Mouse (Mus musculus): ENCODE measurements around the gene Osbpl6.

Gene Osbpl6

DNA sequence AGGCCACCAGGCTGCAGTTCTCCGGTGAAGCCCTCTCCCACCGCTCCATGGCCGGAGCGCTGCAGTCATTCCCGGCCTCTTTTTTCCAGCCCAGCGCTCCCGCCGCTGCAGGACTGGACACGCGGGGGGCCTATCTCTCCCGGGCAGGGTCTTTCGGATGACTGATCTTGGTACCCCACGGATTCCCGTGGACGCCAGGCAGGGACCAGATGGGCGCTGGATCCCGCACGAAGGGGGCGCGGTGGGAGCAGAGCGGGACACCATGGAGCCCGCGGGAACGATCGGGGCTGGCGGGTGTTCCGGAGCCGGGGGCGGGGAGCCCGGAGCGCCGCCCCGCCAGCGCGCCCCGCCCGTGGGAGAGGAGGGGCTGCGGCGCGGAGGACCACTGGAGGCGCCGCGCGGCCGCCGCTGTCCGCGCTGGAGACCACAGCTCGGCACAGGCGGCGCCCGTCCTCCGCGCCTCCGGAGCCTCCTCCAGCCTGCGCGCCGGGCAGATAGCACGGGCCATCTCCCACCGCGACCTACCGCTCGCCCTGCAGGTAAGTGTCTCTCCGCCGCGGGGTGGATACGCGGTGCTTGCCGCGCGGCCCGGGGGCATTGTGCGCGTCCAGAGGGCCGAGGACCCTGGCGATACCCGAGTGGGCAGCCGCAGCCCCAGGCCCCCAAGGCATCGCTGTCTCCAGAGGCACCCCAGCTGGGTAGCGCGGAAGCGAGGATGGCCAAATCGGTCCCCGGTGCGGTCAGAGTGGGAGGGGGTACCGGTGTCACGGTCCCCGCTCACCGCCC, at the start of gene Osbpl6:
Gene Osbpl6, plus strand, starts transcription at position 358 of the 786 bp plus-strand sequence.
- DNase-seq, result peak; percentile 96

DNA sequence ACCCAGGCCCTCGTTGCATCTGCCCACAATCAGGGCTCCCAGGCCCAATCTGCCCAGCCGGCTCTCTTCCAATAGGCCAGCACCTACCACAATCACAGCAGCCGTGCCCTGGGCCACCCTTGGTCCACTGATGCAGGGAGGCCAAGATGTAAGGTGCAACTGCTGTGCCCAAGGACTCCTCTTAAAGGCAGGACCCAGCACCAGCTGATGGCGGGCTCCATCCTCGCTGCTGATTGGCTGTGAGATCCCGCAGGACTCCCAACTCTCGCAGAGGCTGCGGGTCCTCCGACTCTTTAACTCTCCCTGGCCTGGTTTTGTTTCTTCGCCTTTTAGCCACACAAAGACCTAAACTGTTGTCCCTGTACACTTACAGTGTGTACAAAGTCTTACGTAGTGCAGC, 46.1 kb upstream of the Osbpl6 start, which contains the start of gene Cyct:
Gene Cyct, minus strand, starts transcription at position 225 of the 400 bp plus-strand sequence.
- no peak for DNase-seq

DNA sequence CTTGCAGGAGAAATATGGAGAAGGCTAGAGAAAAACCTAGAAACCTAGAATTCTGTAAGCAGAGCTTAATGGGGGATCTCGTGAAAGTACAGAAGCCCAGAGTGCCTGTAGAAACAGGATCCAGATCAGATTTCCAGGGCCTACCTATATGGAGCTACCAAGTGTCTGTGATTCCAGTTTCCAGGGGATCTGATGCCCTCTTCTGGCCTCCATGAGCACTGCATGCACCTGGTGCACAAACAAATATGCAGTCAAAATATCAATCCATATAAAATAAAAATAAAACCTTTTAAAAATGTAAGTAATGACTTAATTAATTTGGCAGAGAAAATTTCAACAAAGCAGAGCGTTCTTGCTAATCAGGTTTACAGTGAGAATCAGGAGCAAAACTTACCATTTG, 44.2 kb upstream of the Osbpl6 start:
- DNase-seq, result peak; percentile 39

DNA sequence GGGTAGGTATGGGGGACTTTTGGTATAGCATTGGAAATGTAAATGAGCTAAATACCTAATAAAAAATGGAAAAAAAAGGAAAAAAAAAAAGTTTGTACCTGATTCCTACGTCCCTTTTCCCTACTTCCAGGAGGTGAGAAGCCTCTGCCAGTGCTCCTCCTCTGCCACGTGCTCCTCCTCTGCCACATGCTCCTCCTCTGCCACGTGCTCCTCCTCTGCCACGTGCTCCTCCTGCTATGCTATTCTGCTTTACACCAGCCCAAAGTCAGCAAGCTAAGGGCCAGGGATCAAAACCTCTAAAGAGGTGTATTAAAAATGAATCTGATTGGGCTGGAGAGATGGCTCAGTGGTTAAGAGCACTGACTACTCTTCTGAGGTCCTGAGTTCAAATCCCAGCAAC, 40.5 kb upstream of the Osbpl6 start:
- peak; percentile 68 for DNase-seq

DNA sequence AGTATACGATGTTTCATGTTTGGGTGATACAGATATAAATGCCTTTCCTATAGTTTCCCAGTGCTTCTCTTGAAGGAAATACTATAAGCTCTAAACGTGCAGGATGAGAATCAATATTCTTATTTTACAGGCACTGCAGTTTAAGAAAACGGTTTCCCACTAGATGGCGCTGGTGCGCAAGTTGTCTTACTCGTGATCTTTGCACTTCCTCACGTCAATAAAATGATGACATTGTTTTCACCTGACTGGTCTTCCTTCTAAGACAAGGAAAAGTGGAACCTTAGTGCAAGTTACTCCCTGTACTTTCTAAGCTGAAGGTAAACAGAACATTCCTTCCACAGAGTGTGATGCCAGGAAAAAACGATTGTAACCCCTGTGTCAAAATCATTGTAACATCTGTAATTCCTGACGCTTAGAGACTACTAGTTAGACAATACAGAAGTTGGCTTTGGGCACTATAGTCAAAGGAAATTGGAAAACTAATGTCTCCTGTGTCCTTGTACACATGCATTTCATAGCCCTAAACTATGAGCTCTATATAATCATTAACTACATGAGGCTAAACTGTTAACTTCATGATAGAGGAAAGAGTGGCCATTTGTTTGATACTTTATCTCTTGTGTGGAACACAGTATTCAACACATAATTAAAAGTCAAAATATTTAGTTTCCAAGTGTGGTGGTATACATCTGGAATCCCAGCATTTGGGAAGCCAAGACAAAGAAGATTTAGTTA, 39.0 kb upstream of the Osbpl6 start:
- peak; percentile 88 for DNase-seq

DNA sequence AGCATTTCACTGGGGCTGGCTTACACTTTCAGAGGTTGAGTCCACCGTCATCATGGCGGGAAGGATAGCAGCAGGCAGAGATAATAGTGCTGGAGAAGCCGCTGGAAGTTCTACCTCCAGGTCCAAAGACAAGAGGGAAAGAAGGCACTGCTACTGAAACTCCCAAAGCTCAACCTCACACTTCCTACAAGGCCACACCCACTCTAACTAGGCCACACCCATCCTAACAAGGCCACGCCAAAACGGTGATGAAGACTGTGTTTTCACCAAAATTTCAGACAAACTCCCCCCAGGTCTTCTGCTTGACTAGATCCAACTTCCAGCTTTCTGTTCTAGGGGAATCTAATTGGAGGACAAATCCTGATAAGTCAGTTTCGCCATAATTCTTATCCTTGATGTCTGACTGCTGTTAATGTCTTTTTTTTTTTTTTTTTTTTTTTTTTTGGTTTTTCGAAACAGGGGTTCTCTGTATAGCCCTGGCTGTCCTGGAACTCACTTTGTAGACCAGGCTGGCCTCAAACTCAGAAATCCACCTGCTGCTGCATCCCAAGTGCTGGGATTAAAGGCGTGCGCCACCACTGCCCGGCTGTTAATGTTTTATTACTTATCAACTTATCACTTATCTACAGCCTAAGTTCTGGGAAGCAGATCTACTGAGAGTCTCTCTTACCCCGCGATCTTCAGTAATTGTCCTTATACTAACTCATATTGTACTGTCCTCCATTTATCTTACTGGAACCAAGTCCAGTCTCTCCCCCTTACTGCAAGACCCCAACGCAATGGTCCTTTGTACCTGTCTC, 37.2 kb upstream of the Osbpl6 start:
- DNase-seq, result peak; percentile 82

DNA sequence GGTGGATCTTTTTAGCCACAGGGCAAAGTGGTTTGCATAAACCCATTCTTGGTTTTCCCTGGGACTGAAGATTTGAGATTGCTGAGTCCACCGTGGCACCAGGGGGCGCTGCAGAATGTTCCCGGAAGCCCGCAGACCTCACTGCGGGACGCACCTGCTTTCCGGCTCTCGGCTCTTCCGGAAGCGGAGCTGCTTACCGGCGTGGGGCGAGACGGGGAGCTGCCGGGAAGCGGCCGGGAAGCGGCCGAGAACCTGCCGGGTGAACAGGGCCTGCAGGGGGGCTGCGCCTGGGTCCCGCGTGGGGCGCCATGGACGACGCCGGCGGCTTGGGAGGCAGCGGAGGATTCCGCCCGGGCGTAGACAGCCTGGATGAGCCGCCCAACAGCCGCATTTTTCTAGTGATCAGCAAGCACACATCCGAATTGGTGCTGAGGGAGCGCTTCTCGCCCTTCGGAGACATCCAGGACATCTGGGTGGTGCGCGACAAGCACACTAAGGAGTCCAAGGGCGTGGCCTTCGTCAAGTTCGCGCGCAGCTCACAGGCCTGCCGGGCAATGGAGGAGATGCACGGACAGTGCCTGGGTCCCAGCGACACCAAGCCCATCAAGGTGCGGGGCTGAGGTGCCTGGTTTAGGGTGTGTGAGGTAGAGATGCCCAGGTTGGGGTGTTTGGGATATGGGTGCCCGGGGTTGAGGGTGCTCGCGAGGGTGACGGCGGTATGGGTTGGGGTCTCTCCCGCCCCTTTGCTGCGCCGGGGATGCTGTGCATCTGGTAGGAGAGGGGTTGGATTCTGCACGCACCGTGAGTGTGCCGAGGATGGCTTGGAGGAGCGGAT, 36.3 kb upstream of the Osbpl6 start, which contains the start of gene Rbm45:
Gene Rbm45, plus strand, starts transcription at position 164 of the 835 bp plus-strand sequence.
- DNase-seq, result peak; percentile 97

DNA sequence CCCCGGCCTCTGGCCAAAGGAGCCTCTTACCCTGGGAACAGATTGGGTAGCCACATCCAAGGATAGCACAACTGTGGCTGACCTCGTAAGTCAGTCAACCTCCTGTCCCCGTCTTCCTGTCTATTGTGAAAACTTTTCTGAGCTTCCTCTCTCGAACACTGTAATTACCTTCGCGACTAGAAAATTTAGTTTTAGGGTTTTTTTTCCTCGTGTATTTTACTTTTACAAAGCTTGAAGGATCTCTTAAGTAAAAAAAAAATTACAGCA, 35.7 kb upstream of the Osbpl6 start:
- no peak for DNase-seq

DNA sequence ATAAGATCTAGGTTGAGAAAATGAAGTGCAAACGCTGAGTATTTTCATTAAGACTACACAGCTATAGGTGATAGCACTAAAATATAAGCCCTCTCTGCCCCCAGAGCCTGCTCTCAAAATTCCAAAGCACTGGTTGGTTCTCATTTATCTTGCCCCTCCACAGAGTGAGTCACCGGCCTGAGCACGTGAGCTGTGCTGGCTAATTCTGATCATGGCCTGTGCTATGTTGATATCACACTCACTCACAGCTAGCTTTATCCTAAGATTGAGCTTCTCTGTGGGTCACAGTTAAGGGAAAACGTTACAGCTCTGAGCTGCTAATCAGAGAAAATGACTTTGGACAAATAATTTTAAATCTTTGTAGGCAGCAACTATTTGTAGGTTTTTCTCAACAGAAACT, 34.1 kb upstream of the Osbpl6 start:
- peak; percentile 91 for DNase-seq

DNA sequence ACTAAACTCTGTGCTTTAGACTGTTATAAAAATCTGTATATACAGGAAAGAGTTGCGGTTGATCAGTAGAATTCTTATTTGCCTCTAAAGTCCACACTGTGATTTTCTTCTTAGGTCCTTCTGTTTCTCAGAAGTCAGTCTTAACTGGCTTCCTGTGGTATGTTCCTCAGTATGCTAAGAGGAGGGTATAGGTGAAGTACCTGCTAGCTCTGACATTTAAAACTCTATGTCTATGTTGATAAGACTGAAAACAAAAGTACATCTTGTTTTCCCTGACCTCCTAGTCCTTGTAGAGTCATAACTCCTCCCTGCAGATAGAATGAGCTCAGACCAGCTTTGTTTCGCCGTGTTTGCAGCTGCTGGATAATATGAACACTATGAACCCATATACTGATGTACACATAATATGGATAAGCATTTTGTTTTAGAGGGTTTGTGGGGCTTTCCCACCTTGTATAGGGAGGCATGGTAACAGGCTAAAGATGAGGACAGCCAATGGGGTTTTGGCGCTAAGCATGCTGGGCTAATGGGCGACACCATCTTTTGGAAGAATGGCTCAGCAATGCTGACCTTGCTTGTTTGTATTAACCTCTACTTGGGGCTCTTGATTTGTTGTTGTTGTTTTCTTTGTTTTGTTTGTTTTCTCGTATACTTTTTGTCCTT, 31.6 kb upstream of the Osbpl6 start:
- peak; percentile 9 for DNase-seq

DNA sequence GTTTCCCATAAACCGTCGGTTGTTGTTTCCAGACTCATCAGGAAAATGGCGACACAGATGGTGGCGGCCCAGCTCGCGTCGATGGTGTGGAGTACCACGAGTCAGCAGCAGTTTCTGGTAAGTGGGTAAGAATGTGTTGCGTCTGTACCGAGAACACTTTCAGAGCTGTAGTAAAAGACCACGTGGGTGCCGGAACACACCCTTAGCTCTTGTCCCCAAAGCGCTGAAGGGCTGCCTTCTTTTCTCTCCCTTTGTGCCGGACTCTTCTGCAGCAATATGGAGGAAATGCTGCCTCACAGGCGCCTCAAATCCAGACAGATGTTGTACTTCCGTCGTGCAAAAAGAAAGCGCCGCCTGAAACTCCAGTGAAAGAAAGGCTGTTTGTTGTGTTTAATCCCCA, 27.7 kb upstream of the Osbpl6 start:
- peak; percentile 67 for DNase-seq

DNA sequence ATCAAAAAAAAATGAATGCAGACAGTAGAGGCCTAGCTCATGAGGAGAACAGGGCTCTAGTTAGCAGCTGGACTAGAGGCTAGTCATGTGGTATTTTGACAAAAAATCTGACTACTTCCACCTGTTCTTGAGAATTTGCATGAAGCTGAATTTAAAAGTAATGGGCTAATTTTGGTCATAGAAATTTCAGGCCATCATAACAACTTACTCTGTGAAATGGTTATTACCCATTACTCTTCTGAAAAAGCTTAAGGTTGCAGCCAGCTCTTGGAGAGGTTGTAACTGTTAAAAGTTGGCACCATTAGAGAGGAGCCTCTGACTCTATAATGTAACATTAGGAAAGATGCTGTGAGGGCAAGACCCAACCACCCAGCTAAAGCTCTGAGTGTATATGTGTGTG, 19.8 kb upstream of the Osbpl6 start:
- DNase-seq, result peak; percentile 24

DNA sequence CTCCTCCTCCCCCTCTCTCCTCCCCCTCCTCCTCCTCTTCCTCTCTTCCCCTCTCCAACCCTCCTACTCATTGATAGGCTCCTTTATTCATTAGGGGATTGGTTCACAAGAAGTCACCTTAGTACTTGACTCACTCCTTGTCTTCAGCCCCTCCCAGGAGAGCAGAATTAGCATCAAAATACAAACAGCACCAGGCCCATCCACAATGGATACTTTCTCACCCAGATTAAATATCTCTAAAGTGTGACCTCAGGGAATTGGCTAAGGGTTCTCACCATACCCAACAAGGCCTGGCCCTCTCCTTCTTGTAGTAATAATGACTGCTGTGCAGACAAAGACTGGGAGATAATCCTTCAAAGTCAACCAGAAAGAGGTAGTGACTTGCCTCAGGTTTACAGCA, 6.1 kb upstream of the Osbpl6 start:
- no peak for DNase-seq

DNA sequence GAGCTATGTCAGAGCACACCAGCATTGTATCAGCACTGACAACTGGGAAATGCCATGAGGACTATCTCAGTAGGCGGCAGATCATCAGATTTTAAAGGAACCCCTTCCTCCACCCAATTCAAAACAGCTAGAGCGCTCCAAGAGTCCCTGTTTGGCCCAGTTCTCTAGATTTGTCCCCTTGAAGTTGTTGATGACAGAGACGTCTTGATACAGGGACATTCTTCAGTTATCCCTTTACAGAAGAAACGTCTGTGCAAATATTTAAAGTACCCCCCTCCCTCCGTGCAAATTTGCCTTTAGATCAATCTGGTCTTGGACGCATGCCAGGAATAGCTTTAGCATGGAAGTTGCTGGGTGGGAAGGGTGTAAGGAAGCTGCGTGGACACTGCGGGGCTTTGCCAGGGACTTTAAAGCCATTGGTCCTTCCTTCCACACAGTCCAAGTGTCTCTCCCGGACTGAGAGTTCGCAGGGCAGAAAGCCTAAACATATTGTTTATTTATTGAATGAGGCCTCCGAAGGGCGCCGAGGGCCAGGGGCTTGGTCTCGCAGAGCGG, 635 bp upstream of the Osbpl6 start:
- peak; percentile 51 for DNase-seq

DNA sequence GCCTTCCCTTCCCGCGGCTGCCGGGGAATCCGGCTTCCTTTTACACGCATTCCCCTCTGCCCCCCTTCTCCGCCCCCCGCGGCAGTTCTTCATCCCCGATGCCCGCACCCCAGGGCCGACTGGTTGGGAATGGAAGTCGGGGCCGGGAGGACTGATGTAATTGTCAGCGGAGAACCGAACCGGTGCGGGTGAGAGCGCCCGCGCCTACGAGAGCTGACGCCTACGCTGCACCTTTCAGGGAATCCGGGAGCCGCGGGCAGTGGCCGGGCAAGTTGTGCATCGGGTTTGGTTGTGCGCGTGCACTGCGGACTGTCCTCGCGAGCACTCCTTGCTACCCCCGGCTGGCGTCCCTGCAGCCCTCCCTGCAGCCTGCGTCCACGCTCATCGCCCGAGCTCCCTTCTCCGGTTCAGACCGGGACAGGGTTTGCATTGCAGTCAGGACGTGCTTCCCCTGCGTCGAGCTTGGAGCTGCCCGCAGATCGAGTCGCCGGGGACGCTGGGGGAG, 681 bp downstream of the Osbpl6 start:
- DNase-seq, result peak; percentile 94

DNA sequence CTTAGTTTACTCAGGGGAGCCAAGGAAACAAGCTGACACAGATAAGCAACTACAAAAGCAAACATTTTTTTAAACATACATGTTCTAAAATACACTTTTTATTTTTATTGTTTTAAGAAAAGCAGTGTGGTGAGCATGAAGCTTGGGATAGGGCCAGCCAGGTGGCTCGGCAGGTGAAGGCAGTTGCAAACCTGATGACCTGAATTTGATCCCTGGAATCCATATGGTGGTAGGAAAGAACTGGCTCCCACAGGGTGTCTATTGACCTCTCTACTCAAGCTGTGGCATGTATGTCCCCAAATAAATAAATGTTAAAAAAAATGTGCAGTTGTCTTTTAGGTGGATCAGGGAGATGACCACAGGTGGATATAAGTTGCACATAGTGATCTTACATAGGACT, 3.2 kb downstream of the Osbpl6 start:
- DNase-seq, result no peak

DNA sequence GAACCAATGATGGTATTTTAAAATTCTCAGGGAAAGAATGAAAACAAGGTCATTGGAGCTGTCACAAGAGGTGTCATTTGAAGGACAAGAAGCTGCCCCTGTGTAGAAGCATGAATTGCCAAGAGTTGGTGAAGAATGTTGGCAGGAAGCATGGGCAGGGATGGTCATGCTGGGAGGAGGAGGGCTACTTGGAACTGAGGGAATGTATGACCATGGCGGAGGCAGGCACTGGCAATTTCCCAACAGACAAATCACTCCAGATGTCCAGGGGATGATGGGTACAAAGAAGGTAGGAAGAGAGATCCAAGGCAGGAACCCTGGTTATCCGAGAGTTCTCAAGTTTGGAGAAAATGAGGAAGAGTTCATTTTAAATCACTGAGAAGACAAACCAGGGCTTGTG, 3.7 kb downstream of the Osbpl6 start:
- peak; percentile 87 for DNase-seq

DNA sequence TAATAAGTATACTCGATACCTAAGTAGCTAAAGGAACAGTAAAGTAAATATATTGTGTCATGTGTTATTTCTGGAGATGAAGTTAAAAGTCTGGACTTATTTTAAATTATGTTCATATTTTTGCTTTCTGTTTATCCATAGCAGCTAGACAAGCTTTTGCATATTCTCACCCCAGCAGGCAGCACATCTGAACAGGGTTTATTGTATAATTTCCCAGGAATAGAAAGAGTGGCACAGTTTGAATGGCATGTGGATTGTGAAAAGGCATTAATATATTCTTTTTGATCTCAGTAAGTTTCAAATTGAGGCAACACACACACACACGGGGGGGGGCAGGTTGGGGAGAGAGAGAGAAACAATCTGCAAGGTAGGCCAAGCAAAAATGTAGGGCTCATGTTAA, 6.6 kb downstream of the Osbpl6 start:
- peak; percentile 9 for DNase-seq

DNA sequence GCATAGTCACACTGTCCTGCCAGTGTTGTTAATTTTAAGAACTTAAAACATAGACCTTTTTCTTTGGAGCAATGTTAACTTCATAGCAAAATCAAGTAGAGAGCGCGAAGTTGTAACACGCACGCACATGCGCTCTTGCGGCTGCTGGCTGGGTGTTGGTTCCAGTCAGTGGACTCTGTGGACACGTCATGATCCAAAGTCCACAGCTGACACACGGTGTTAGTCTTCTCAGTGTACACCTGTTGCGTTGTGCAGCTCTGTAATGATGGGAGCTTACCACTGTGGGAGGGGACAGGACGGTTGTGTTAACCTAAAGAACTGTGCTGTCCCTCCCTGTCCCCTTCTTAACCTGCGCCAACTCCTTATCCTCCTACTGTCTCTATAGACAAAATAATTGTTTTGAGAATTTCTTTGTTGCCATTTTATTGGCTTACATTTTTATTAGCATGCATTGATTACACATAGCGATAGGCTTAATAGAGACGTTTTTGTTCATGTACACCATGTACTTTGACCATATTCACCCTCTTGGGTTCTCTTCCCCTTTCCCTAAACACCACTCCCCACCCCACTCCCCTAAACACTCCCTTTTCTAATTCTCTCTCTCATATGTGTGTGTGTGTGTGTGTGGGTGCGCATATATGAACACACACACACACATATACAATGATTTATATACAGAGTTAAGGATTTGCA, 11.3 kb downstream of the Osbpl6 start:
- no peak for DNase-seq

DNA sequence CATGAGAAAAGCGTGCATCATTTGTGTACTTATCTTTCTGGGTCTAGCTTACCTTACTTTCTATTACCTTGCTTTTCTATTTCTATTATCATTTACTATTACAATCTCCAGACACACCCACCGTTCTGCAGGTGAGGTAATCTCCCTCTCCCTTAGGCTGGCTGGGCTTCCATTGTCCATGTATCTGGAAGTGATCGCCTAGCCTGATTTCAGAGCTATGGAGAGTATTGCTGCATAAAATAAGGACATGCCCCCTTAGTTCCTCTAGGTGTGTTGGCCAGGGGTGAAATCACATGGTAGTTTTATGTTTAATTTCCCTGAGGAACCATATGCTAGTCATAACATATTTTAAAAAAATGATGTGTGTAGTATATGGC, 11.8 kb downstream of the Osbpl6 start:
- DNase-seq, result peak; percentile 34

DNA sequence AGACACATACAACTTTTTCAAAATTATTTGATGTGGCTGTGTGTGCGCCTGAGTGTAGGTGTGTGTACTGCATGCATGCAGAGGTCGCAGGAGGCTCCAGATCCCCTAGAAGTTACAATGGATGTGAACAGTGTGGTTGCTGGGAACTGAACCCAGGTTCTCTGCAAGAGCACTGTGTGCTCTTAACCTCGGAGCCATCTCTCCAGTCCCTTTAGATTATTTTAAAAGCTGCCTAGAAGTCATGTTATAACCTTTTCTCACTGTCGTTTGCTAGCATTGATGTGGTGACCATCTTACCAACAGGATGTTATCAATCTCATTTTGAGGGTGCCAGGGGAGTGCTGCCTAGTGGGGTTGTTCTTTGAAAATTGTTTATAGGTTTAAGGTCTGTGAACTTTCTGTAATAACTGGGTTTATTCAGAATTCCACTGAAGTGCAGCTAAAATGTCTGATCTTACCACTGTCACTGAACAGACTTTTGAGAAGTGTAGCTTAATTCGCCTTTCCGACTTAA, 15.2 kb downstream of the Osbpl6 start:
- peak; percentile 56 for DNase-seq
